Mouse (Mus musculus) frontal cortex, postnatal 36 days (tissue): ENCODE data around the gene Endov.

Source experiments
- DNase-seq, 2 experiments: peaks; one replicate each; pipeline ENCODE4 v3.0.0; 2022; ENCODE audit warnings: low spot score in 2 of 2

The Endov gene

GRCm38 (mm10) chr11:119490861-119491689 lies at the start of gene Endov:
Gene Endov, plus strand, starts transcription at chr11:119491347.
- DNase-seq: peak; percentile 99

- DNase-seq: no peak
Observed at GRCm38 (mm10) chr11:119442199-119442598, 48.9 kb upstream of the Endov start.

- no peak for DNase-seq
Observed at GRCm38 (mm10) chr11:119443442-119443841, 47.7 kb upstream of the Endov start.

GRCm38 (mm10) chr11:119456097-119456496 lies 35.0 kb upstream of the Endov start:
- no peak for DNase-seq

GRCm38 (mm10) chr11:119477876-119478275 lies 13.3 kb upstream of the Endov start:
- no peak for DNase-seq

- DNase-seq: no peak
Observed at GRCm38 (mm10) chr11:119491690-119492087, 542 bp downstream of the Endov start.

- no peak for DNase-seq
Observed at GRCm38 (mm10) chr11:119492830-119493229, 1.7 kb downstream of the Endov start.

- DNase-seq: no peak
Observed at GRCm38 (mm10) chr11:119493516-119493915, 2.4 kb downstream of the Endov start.

GRCm38 (mm10) chr11:119496147-119496546 lies 5.0 kb downstream of the Endov start:
- DNase-seq: no peak

GRCm38 (mm10) chr11:119497451-119497850 lies 6.3 kb downstream of the Endov start:
- DNase-seq: no peak

- DNase-seq: no peak
Observed at GRCm38 (mm10) chr11:119499297-119499696, 8.2 kb downstream of the Endov start.

GRCm38 (mm10) chr11:119500011-119500410 lies 8.9 kb downstream of the Endov start:
- no peak for DNase-seq

- DNase-seq: peak; percentile 75 to 78
Observed at GRCm38 (mm10) chr11:119503675-119504074, 12.5 kb downstream of the Endov start.

- DNase-seq: no peak
Observed at GRCm38 (mm10) chr11:119506386-119506785, 15.2 kb downstream of the Endov start.

GRCm38 (mm10) chr11:119507772-119508171 lies 16.6 kb downstream of the Endov start:
- peak in 1 of 2 experiments; percentile 87 for DNase-seq

- DNase-seq: no peak
Observed at GRCm38 (mm10) chr11:119509165-119509776, 18.1 kb downstream of the Endov start.

GRCm38 (mm10) chr11:119513038-119513659 lies 22.0 kb downstream of the Endov start:
- no peak for DNase-seq

GRCm38 (mm10) chr11:119514108-119514860 lies 23.1 kb downstream of the Endov start:
- DNase-seq: no peak

GRCm38 (mm10) chr11:119514967-119515636 lies 24.0 kb downstream of the Endov start:
- DNase-seq: peak in 1 of 2 experiments; percentile 74

GRCm38 (mm10) chr11:119515823-119516676 lies 24.9 kb downstream of the Endov start:
- DNase-seq: peak; percentile 75 to 83
